Mouse (Mus musculus): ENCODE results near the gene Cmtm8. TPM values are rescaled to one million over a fixed set of nuclear protein-coding genes. Genes with fewer than 3 reads are reported as not detected.

Gene Cmtm8
- 3.8 and 5.7 TPM in 2 replicates for polyA plus RNA-seq (2012)

GRCm38 (mm10) chr9:114844017-114844662 lies at the start of gene Cmtm8:
Gene Cmtm8, minus strand, starts transcription at chr9:114844156.

GRCm38 (mm10) chr9:114781526-114782212 lies 62.3 kb downstream of the Cmtm8 start, which contains the start of gene Cmtm7:
Gene Cmtm7, minus strand, starts transcription at chr9:114781856.

Other genes starting within 250 kb of the Cmtm8 start
- 32.7 and 35.0 TPM in 2 replicates for gene Cnot10, start 204.0 kb downstream of the Cmtm8 start, polyA plus RNA-seq (2012)
- gene Dync1li1, start 155.4 kb downstream of the Cmtm8 start, polyA plus RNA-seq (2012): 21.8 and 22.0 TPM in 2 replicates
- 9.6 and 11.0 TPM in 2 replicates for gene Cmtm6, start 113.0 kb downstream of the Cmtm8 start, polyA plus RNA-seq (2012)
- 610 and 821 TPM in 2 replicates for gene Cmtm7, start 62.3 kb downstream of the Cmtm8 start, polyA plus RNA-seq (2012)
- gene Gpd1l, start 89.8 kb upstream of the Cmtm8 start, polyA plus RNA-seq (2012): 28.6 and 32.2 TPM in 2 replicates
- 0.11 and 0.21 TPM in 2 replicates for gene Osbpl10, start 134.4 kb upstream of the Cmtm8 start, polyA plus RNA-seq (2012)
- gene Rps27rt, start 138.6 kb upstream of the Cmtm8 start, polyA plus RNA-seq (2012): 1.8 and 6.3 TPM in 2 replicates